Mouse (Mus musculus) thymus, adult 2 months (tissue): ENCODE measurements around the gene Nacc2.

Experiments
- CTCF ChIP-seq: fragments of 200-500 bp; IDR thresholded peaks from 2 replicates; pipeline ENCODE4 v1.5.1; 2012; ENCODE audit warnings: mild to moderate bottlenecking, control low read depth, low read length, moderate library complexity, borderline replicate concordance; ENCODE audit not compliant: control insufficient read depth, poor library complexity, insufficient read depth; ENCODE audit errors: extremely low read depth
- POLR2A ChIP-seq: fragments of 200-500 bp; IDR thresholded peaks from 2 replicates; pipeline ENCODE4 v1.6.1; 2012; ENCODE audit warnings: mild to moderate bottlenecking, low read length, control low read depth, moderate library complexity; ENCODE audit not compliant: control insufficient read depth, poor library complexity, insufficient read depth; ENCODE audit errors: extremely low read depth

DNA sequence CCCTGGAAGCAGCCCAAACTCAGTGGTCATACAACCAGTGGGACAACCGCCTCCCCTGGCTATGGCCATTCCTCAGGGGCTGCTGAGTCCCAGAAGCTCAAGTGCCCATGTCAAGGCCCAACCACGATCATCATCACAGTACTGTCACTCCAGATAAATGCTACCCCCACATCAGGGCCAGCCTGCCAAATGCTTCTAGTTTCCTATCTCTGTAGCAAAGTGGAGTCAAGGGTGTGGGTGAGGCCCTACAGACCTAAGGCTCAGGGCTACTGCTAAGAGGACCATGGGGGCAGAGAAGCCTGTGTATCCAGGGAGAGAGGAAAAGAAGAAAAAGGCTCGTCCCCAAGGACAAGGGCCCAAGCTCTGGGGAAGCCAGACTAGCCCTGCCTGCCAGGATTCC is 6.5 kb downstream of the Nacc2 start:
- TF ChIP-seq CTCF, result no peak
- TF ChIP-seq POLR2A, result no peak
